Mouse (Mus musculus) right cerebral cortex, postnatal 14 days (tissue): ENCODE data around the gene Gm29110.
"Not testable (repeated sequence)": the region's sequence is repeated elsewhere in the genome, so short reads cannot be mapped to it uniquely, and the experiment has no call there.

Source experiments
- DNase-seq: peaks from one replicate; pipeline ENCODE4 v3.0.0; 2022

The Gm29110 gene

GRCm38 (mm10) chrY:74470231-74470630 is at the start of gene Gm29110:
Gm29110 (plus strand) TSS chrY:74470531.
- not testable (repeated sequence) for DNase-seq
